Mouse (Mus musculus): ENCODE results near the gene Il22.
"Not testable (repeated sequence)": the region's sequence is repeated elsewhere in the genome, so short reads cannot be mapped to it uniquely, and the experiment has no call there.

The Il22 gene

DNA sequence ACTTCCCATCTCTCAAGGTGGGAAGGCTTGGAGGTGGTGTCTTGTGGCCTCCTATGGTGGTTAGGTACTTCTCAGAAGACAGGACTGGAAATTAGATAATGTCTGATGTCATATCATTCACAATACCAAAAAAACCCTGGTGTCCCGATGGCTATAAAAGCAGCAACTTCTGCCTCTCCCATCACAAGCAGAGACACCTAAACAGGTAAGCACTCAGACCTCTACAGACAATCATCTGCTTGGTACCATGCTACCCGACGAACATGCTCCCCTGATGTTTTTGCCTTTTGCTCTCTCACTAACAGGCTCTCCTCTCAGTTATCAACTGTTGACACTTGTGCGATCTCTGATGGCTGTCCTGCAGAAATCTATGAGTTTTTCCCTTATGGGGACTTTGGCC, at the start of gene Il22:
TSS of gene Il22 (plus strand) at position 301 of the 400 bp plus-strand sequence.
- in situ Hi-C loops (cut with MboI; ENCODE audit: low sequenced_read_pairs): no loop called here

DNA sequence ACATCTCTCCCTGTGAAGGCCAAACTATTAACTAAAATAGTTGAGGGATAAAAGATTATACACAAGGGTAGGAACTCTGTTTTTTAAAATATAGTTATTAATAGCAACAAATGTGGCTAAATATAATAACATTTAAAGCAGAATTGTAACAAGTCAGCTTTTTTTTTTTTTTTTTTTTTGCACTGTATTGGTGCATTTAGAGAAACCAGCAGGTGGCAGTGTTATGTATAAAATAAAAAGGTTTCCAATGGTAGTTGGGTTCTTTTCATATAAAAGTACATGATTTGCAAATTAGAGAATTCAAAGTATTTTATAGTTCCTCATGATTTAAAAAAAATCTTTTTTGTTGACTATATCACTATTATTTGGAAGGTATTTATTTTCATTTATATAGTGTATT, 48.8 kb upstream of the Il22 start:
- in situ Hi-C loops (cut with MboI; ENCODE audit: low sequenced_read_pairs): loop anchor here (25.0 kb wide), 2 partner anchors 131 to 381 kb away; partner anchors contain the start of gene Iltifb

DNA sequence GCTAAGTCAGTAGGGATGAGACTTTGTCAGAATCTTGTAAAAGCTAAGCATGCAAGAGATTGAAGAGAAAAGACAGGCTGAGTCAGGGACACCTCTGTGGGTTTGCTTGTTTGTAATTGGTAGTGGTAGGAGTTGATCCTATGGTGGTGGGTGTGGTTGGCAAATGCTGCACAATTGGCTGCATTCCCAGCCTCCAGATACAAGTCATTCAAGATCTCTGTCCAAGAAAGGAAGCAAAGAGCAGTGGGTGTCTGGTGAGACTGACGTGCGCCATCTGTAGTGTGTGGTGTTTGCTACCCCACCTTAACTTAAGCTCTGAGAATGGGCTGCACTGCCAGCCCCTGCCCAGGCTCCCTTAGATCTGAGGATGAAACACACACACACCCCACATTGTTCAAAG, 43.6 kb upstream of the Il22 start:
- in situ Hi-C loops (cut with MboI; ENCODE audit: low sequenced_read_pairs): loop anchor here (25.0 kb wide), 2 partner anchors 126 to 376 kb away; partner anchors contain the start of gene Iltifb

DNA sequence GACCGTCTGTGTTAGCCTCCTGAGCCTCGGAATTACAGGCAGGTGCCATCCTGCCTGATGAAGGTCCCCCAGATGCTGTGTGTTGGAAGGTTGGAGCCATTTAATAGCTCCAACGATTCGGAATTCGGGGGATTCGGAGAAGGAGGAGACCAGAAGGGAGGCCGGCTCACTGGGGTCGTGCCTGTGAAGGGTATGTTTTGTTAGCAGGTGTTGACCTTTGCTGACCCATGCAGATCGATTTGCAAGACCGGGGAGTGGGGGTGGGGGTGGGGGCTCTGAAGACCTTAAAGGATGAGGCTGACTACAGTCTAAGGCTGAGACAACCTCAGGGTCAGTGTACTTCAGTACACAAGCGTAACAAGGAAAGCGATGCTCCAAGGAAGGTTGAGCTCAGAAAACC, 35.5 kb upstream of the Il22 start:
- in situ Hi-C loops (cut with MboI; ENCODE audit: low sequenced_read_pairs): loop anchor here (25.0 kb wide), 2 partner anchors 118 to 368 kb away; partner anchors contain the start of gene Iltifb

DNA sequence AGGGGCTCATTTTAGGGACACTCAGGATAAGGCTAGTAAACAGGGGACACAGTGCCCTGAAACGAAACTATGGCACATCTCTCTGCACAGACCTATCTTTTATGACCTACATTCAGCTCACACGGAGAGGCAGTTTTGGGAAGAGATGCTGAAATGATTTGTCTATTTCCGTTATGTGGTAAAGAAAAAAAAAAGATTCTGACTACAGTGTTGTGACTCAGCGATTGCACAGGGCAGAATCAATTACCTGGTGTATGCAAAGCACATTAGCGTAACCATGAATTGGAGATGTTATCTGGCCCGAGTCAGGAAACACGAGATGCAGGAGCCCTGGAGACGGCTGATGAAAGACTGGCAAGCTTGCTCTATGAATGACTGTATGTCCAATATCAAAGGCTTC, 32.3 kb upstream of the Il22 start:
- in situ Hi-C loops (cut with MboI; ENCODE audit: low sequenced_read_pairs): loop anchor here (25.0 kb wide), 2 partner anchors 115 to 365 kb away; partner anchors contain the start of gene Iltifb

DNA sequence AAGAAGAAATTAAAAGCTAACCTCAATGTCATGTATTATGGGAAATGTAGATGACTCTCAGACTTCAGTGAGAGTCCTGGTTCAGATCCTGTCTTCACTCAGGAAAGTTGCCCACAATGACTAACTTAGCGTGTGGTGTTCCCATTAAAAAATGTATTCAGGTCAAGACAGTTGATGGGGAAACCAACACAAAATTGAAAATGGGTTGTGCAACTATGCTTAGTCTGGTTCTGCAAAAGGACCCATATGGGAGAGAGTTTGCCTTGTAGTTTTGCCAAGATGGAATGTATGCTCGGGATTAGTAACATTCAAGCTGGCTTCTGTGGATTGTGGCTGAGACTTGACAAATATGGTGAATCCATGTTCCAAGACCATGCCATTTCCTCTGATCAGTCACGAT, 31.9 kb upstream of the Il22 start:
- in situ Hi-C loops (cut with MboI; ENCODE audit: low sequenced_read_pairs): loop anchor here (25.0 kb wide), 2 partner anchors 114 to 364 kb away; partner anchors contain the start of gene Iltifb

DNA sequence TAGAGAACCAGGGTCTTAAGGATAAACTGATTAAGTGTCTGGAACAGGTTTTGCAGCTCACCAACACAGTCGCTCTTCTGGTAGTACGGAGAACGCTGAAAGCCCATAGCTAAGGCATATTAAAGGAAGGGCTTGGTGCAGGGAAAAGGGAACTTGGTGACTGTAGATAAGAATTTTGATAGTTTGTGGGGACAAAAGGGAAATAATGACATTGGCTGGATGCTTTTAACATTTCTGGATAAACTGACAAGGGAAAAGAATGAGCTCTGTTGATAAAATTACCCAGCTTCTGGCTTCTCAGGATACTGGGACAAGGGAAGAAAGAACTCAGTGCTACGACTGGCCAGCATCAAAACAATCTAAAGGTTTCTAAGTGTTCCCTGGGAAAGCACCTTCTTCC, 29.2 kb upstream of the Il22 start:
- in situ Hi-C loops (cut with MboI; ENCODE audit: low sequenced_read_pairs): not testable (repeated sequence)

DNA sequence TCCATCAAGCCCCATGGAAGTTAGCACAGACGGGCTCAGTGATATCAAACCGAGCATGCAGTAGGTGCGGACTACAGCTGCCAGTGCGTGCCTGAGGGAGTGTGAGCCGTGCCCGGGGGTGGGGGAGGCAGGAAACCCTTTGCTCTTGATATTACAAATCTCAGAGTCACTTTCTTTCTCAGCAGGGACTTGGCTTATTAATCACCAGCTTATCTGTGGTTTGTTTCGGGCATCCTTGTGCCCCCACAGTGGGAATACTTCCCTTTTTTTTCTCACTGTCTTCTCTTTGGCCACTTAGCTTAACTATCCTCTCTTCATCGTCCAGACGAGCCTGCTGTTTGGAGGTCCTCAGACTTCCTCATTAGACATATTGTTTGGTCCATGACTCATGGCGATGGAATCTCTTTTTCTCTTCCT, 26.0 kb upstream of the Il22 start:
- in situ Hi-C loops (cut with MboI; ENCODE audit: low sequenced_read_pairs): no loop called here

DNA sequence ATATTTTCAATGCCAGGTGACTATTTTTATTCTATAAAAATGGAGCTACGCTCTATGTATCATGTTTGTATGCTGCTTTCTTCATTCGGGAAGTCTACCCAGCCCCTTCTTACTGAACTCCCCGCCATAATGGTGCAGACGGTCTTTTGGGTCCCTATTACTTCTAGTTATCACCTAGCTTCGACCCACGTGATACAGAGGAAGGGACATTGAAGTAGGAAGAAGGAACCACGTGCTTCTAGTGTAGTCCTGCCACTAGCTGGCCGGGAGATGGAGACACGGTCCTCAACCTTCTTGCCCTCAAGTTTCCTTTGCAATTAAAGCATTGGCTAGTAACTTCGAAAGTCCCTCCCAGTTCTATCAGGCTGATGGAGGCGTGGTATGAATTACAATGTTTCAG, 25.5 kb upstream of the Il22 start:
- in situ Hi-C loops (cut with MboI; ENCODE audit: low sequenced_read_pairs): no loop called here

DNA sequence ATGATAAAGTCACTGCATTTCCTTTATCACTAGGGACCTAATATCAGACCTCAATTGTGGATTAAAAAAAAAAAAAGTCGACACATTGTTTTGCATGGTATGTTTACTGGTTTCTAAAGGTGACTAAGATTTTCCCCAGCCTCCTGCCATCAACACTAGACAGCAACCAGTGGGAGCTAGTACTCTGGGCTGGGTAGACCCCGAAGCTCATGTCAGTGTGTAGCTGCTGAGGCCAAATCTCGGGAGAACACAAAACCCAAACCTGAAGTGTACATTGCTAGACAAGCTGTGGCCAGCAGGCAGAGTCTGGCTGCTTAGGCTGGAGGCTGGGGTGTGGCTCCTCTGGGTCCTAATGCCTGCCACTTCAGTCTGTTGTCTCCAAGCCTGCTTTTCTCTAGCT, 9.6 kb upstream of the Il22 start:
- in situ Hi-C loops (cut with MboI; ENCODE audit: low sequenced_read_pairs): not testable (repeated sequence)

DNA sequence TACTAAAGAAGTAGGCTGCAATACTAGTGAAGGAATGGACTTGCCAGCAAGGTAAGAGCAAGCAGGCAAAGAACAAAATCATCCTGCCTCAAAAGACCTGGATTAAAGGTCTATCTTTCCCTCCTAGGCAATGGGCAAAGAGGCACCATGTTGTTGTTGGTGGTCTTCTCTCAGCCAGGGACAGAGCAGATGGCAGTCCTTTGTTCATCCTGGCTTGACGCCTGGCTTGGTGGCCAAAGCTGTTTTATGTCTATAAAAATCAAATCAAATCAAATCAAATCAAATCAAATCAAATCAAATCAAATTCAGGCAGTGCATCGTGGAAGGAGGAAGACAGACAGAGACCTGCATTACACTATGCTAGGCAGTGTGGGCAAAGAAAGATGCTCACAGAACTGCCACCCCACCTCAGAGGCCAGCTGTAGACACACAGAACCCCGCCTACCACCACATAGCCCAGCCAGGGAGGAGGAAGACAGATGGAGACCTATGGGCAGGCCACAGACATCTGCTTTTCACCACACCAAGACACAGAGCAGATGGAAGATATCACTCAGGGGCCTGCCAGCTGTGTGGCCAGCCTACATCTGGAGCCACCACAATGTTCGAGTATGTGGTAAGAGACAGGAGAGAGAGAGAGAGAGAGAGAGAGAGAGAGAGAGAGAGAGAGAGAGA, 11.1 kb downstream of the Il22 start:
- in situ Hi-C loops (cut with MboI; ENCODE audit: low sequenced_read_pairs): not testable (repeated sequence)

DNA sequence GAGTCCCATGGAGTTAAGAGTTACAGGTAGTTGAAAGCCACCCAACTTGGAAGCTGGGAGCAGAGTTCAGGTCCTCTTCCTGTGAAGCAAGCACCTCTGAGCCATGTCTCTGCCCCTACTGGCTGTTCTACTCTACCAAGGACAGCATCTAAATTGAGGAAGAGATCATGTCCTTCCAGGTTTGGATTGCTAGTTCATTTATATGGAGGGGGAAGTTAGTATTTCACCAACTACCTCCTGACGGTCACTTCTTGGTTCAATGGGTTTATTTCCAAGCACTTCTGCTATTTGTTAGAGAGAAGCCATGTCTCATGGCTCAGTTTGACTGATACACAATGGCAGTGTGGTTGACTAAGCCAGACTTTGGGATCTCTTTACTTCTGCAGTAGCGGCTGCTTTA, 22.9 kb downstream of the Il22 start:
- in situ Hi-C loops (cut with MboI; ENCODE audit: low sequenced_read_pairs): not testable (repeated sequence)

DNA sequence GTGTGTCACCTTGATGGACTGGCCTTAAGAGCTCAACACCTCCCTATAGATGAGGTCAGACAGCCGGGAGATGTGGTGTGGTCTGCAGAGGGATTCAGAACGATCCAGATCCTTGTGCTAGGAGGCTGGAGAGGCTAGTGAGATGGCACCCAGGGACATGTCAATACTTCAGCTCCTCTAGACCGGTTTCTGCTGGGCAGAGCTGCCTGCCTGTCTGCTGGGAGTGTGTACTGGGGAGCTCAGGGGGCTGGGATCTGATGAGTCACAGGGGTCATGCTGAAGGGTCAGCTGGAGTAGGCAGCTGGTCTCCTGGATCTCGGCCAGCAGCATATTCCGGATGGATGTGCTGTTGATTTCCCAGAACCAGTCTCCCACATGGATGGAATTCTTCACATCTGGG, 27.9 kb downstream of the Il22 start:
- in situ Hi-C loops (cut with MboI; ENCODE audit: low sequenced_read_pairs): not testable (repeated sequence)

DNA sequence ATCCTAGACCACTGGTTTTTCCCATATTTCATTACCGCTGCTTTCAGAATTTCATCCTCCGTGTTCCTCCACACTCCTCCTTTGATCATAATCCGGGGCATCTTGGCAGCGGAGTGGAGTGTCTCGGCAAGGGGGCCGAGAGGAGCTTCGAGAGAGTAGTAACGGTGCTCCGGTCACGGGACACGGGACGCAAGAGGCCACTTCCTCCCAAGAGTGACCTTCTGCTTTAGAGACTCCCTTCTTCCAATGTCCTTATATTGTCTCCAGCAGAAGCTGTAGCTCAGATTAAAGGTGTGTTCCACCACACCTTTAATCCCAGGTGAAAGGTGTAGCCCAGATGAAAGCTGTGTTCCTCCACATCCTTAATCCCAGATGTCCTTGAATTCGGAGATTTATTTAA, 35.9 kb downstream of the Il22 start, which contains the start of gene Gm32717:
TSS of gene Gm32717 (minus strand) at position 101 of the 400 bp plus-strand sequence.
- in situ Hi-C loops (cut with MboI; ENCODE audit: low sequenced_read_pairs): not testable (repeated sequence)

DNA sequence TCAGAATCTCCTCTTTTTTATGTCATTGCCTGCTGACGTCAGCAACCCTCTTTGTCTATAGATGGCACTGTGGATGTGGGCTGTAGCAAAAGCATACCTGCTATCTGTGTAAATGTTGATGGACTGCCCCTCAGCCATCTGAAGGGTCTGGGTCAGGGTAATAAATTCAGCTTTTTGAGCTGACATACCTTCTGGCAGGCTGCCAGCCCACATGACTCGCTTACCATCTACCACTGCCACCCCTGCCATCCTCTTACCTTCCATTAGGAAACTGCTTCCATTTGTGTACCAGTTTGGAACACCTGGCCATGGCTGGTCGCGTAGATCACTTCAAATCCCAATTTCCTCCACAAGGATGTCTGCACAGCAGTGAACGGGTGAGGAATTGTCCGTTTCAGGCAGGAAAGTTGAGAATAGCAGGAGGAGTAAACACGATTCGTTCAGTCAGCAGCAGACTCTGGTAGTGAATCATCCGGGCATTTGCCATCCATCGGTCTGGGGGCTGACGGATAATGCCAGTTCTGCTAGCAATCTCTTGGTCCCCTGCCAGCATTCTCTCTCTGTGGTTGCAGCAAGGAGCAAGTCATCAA, 44.4 kb downstream of the Il22 start:
- in situ Hi-C loops (cut with MboI; ENCODE audit: low sequenced_read_pairs): not testable (repeated sequence)

DNA sequence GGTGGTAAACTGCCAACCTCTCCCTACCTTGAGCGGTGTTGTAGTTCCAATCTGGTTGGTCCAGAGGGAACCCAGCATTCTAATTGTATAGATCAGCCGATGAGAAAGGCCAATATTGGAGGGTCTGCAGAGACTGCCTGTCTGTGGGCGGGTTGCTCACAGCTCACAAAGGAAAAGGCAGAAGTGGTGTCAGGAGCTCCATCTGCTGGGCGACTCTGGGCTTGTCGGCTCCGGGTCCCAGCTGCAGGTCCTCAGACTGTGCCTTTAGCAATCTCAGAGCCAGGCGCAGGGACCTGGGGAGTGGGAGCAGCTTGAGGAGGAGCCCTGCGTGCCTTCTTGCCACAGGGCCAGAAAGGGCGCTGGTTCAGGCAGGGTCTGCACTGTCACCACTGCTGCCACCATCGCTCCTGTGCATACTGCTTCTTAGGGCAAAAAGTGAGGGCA, 46.1 kb downstream of the Il22 start:
- in situ Hi-C loops (cut with MboI; ENCODE audit: low sequenced_read_pairs): no loop called here

DNA sequence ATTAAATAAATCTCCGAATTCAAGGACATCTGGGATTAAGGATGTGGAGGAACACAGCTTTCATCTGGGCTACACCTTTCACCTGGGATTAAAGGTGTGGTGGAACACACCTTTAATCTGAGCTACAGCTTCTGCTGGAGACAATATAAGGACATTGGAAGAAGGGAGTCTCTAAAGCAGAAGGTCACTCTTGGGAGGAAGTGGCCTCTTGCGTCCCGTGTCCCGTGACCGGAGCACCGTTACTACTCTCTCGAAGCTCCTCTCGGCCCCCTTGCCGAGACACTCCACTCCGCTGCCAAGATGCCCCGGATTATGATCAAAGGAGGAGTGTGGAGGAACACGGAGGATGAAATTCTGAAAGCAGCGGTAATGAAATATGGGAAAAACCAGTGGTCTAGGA, 53.6 kb downstream of the Il22 start, which contains the start of gene Gm32802:
TSS of gene Gm32802 (plus strand) at position 301 of the 400 bp plus-strand sequence.
- in situ Hi-C loops (cut with MboI; ENCODE audit: low sequenced_read_pairs): not testable (repeated sequence)

All from CH12F3 (cell line).